Mouse (Mus musculus) embryo, embryonic 10 days (tissue): Measurements from ENCODE around the gene Rab5c.

Experiments used
- DNase-seq: peaks from one replicate; pipeline ENCODE4 v3.0.0-alpha.2; 2015; ENCODE audit warnings: low spot score

Rab5c gene

DNA sequence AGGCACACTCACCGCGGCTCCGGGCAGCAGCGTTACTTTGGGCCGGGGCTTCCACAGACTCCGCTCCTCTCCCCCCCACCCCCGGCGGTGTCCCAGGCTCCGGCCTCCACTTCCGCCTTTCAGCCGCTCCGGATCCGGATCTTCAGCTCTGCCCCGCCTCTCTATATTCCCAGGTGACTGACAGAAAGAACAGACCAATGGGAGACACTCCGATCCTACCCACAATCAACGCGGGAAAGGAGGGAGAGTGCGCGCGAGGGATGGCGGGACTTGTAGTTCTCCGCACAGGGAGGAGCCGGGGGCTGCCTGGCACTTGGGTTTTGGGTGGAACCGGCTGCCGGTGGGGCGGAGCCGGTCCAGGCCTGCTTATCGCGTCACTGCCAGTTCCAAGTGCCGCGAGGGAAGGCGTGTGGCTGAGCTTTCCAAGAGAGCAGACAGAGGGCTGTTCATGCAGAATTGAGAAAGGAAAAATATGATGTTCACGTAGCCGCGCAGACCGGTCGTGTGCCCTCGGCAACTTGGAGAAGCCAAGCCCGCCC is at the start of gene Rab5c:
Gene Rab5c (minus strand): TSS at position 150 of the 539 bp plus-strand sequence.
- DNase-seq = peak; percentile 99

DNA sequence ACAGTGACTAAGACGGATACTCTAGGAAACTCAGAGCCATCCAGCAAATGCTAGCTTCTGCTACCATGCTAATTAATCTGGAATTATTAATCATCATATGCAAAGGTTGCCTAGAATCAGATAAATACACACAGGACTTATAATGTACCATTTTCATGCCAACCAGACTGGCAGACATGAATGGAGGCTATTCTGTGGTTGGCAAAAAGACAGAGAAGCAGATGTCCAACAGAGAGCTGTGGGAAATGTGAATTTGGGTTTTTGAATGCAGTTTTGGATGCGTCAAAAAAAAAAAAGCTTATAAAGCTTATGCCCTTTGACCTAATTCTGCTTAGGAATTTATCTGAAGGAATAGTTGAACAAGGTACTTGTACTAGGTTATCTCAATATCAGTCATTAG is 47.8 kb upstream of the Rab5c start:
- no peak for DNase-seq

DNA sequence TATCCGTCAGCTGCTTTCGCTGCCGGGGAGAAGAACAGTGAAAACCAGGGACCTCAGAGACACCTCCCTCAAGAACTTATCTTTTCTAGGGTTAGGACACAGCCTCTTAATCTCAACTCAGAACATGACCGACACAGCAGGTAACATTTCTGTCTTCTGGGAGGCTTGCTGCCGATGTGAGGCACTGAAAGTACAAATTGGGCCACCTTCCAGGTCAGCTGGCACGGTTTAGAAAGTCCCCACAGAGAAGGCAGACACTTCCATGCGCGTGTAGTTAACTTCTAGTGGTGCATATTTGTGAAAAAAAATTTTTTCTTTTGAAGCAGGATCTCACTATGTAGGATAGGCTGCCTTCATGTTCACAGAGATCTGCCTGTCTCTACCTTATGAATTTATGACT is 46.3 kb upstream of the Rab5c start:
- no peak for DNase-seq

DNA sequence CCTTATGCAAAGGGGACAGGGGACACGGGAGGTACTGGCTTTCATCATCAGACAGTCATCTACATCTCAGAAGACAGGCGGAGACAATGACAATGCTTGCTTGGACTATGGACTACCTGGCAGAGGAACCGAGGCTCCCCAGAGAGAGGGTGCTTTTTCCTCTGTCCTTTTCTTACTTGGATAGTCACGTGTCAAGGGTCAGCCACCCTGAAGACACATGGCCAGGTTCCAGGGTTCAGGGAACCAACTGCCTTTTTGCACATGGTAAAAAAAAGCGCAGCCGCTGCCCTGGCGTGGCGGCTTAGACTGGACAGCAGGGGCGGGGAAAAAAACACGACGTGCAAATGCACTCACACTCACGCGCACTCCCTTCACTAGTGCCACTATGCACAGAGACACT is 44.6 kb upstream of the Rab5c start:
- no peak for DNase-seq

DNA sequence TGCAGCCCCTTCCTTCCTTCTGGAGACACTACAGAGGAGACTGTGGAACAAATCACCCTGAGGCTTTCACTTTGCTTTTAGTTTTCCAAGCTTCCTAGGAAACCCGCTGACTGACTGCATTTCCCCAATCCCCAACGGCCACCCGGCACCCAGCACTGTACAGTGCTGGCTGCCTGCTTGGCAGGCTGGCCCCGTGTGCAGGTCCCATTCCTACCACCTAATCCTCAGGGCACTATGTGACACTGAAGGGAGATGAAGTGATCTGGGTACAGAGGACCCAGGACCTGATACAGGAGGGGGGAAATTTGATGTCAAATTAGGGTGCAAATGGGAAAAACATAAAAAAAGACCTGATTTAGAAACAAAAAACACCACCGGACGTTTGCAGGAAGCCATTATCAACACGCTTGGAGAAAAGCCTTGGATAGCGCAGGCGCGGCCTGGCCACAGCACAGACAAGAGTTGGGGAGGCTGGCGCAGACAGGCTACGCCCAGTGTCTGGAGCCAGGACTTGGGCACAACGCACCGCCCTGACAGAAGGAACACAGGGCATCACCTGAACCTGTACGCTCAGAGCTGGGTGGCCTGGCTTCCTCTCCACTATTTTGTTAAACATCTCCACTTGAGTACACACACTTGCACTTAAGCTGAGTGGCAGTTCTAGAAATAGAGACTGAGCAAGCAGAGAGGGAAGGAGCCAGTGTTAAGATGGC is 43.9 kb upstream of the Rab5c start:
- DNase-seq = no peak

DNA sequence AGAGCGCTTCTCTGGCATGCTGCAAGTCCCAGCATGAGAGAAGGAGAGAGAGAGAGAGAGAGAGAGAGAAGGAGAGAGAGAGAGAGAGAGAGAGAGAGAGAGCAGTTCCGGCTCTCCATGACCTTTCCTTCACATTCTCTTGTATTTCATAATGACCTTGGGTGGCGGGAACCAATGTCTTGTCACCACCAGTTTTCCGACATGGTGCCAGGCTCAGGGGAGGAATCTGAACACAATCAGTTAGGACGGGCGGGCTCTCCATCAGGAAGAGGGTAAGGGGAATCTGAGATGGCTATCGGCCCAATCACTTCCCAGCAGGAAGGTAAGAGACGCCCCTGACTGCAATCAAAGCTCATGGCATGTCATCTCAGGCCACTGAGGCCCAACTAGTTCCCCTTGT is 42.2 kb upstream of the Rab5c start:
- DNase-seq = no peak

DNA sequence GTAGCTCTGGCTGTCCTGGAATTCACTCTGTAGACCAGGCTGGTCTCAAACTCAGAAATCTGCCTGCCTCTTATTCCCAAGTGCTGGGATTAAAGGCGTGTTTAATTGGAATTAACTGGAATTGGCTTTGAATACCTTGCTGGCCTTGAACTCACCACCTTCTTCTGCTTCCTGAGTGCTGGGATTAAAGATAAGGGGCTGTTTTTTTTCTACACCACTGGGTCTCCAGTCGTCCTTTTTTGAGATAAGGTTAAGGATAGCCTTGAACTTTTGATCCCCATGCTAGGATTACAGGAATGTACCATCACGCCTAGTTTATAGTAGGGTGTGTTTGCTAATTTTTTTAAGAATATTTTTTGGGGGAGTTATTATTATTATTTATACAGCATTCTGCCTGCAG is 40.1 kb upstream of the Rab5c start:
- DNase-seq = no peak

DNA sequence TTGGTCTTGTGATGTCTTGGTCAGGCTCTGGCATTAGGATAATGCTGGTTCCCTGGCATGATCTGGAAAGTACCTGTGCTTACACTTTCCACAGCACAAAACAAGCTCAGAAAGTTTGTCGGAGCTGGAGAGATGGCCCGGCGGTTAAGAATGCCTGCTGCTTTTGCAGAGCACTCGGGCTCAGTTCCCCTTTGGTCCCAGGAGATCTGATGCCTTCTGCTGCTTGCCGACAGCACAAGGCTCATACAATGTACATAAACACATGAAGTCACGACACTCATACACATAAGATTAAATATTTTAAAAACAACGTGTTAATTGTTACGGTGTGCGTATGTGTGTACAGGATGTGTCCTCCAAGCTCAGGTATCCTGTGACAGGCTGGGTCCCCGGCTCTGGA is 37.9 kb upstream of the Rab5c start:
- no peak for DNase-seq

DNA sequence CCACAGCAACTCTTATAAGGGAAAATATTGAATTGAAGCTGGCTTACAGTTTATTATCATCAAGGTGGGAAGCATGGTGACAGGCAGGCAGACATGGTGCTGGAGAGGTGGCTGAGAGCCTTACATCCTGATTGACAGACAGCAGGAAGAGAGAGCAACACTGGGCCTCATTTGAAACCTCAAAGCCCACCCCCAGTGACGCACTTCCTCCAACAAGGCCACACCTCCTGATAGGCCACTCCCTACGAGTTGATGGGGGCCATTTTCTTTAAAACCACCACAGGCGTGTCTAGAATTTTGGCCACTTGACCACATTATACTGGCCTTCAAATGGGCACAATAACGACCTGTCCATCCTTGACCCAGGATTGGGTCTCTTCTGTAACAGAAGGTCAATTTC is 36.2 kb upstream of the Rab5c start:
- no peak for DNase-seq

DNA sequence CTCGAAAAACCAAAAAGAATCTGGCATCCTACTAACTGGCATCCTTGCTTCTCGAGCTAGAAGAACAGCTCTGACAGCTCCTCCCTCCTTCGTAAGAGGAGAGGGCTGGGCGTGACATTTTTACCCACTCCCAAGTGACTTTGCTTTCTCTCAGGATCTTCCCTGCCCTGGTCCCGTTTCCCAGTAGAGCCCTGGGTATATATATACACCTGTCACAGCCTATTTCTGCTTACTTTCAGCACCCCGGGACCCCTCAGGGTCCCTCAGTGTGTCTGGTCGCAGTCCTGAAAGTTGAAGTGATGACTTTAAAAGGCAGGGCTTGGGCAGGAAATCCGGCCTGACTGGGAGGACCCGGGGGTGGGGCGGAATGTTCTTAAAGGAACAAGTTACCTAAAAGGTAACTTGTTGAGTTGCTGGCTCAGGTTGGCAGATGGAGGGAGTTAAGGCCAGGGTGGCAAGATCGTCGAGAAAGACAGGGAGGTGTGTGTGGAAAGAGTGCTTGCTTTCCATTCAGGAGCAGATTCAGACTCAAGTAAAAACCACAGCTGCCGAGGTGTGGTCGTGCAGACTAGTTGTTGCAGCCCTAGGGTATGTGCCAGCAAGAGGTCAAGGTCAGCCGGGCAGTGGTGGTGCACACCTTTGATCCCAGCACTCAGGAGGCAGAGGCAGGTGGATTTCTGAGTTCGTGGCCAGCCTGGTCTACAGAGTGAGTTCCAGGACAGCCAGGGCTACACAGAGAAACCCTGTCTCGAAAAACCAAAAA is 32.8 kb upstream of the Rab5c start, which contains the start of gene Ghdc:
Gene Ghdc (minus strand): TSS at position 312 of the 763 bp plus-strand sequence.
- DNase-seq = peak; percentile 49

DNA sequence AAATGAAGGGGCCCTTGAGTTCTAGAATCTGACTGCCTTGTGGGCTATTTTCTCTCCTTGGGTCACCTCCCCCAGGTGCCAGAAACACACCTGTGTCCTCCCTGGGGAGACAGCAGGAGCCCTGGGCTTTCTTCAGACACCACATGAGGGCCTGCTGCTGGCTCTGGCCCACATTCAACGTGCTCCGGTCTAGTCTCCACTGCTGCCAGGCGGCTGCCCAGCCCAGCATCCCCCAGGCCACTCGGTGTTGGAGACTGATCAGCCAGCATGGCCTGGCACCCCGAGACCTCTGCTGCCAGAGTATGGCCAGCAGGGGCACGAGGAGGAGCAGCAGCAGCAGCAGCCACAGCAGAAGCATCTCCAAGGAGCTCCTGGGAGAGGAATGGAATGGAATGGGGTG is 32.0 kb upstream of the Rab5c start:
- DNase-seq = no peak

DNA sequence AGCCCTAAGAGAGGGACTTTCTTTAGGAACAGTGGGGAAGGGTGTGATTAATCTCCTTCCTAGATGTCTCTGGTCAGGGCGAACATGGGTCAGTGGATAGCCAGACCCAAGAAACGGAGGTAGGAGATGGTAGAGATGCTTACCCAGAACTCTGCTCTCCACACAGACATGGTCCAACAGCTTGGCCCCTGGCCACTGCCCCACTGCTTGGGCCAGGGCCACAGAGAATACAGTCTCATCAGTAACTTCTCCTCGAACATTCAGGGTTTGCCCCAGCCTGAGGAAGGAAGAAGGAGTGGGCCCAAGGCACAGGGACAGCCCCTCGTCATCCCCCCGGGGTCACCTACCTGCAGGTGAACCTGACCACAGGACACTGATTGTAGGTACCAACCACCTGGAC is 29.9 kb upstream of the Rab5c start:
- no peak for DNase-seq

DNA sequence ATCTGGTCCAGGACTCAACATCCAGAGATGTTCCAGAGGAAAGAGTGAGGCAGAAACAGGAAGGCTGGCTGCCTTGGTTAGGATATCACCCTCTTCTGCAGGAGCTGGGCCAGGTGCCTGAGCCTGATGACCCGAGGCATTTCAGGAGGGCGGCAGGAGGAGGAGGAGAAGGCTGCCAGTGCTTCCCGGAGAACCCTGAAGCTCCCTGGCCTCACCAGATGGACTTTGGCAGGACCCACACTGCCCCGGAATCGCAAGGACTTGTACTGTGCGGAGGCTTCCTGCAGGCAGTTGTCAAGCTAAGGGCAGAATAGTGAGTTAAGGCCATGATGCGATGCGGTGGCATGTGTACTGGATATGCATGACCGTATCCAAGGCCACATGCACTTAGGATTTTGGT is 28.7 kb upstream of the Rab5c start:
- no peak for DNase-seq

DNA sequence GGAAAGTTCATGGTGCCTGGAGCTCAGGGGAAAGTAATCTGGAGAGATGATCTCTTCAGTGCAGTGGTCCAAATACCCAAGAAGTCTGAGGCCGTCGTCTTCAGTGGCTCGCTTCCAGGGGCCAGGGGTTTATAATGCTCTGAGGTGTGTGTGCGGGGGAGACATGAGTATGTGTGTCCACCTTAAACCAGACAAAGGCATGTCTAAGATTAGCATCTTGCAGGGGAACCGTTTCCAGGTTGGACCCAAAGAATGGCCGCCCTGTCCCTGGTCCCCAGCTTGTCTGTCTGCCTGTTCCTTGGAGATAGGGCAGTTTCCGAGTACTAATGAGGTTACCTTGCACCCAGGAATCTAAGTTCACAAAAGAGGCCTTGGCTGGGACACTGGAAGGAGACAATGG is 24.8 kb upstream of the Rab5c start, which contains the start of gene Hcrt:
Gene Hcrt (minus strand): TSS at position 101 of the 400 bp plus-strand sequence.
- no peak for DNase-seq

DNA sequence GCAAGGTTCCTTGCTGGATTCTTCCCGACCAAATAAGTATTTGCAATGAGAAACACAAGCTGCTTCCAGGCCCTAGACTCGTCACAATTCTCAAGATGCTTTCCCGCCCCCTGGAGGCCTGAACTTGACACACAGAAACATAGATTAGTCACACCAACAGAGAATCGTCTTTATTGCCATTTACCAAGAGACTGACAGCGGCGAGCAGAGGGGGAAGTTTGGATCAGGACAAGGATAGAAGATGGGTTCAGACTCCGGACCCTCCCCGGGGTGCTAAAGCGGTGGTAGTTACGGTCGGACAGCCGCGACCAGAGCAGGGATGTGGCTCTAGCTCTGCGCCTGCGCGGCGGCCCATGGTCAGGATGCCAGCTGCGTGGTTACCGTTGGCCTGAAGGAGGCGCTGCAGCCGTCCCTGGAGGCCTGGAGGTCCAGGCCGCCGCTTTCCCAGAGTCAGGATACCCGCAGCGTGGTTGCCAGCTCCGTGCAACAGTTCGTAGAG is 23.6 kb upstream of the Rab5c start:
- peak; percentile 94 for DNase-seq

DNA sequence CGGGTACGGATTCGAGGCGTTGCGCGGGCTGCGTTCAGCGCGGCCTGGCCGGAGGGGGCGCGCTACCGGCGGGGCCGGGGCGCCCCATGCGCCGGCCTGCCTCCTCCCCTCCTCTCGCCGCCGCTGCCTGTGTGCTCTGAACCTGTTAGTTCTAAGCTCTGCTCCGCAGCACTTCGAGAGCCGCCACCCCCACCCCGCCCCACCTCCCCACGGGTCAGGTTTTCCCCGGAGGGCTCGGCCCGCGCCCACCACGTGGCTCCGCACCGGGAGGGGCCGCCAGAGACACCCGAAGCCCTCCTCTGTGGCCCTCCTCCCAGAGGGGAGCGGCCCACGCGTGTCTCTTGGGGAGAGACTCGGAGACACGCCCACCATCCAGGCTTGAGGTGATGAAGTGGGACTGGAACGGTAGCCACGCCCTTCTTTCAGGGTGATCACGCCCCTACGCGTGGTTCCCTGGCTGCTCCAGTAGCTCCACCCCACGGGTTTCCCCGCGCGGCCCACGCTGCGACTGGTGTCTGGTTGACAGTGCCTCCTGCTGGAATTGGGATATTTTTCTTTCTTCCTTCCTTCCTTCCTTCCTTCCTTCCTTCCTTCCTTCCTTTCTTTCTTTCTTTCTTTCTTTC is 21.7 kb upstream of the Rab5c start, which contains the start of gene Kcnh4:
Gene Kcnh4 (minus strand): TSS at position 332 of the 623 bp plus-strand sequence.
- DNase-seq = peak; percentile 49

DNA sequence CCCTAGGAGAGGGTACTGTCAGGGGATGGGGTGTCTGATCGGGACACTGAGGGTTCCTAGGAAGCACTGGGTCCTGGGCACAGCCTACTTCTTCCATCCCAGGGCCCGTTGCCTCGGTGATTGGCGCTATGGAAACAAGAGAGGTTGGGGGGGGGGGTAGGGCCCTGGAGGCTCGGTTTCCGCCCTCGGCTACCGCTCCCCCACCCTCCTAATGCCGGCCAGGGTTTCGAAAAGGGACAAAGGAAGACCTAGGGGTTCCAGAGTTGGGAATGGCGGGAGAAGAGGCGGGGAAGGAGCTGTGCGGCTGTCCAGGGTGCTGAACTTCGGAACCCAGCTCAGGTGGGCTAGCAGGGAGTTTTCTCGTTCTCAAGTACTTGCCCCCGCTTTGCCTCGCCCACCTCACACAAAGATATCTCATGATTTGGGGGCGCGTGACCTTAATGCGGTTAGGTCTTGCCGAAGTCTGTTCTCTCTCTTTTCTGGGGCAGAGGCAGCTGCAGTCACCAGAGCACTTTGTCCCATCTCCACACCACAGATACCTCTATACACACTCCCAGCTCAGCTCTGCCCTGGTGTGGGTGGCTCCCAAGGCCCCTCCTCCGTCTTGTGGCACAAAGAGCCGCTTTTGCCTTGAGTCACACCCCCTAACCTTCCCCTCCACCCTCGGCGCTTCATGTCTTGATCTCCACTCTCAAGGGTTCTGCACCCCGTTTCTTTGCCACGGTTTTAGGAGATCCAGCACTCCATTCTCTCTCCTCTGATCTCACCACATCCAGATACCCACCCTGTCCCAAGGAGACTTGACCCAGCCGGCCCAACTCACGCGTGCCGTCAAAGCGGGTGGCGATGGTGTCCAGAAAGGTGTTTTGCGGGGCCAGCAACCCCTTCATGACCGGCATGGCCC is 20.9 kb upstream of the Rab5c start:
- peak; percentile 84 for DNase-seq

DNA sequence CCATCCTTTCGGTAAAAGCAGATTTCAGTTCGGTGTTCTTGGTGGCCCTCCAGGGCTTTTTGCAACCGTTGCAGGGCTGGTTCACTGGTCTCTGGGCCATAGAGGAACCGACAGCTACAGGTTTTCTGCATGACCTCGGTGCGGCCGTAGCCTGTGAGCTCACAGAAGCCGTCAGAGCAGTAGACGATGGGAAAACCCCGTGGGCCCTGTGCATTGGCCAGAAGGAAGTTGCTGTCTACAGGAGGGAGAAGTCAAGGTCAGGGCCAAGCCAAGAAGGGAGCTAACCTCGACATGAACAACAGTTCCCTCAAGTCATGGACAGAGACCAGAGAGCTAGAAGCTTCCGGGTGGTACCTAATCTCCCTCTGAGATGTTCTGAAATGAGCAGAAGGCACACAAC is 19.6 kb upstream of the Rab5c start:
- no peak for DNase-seq

DNA sequence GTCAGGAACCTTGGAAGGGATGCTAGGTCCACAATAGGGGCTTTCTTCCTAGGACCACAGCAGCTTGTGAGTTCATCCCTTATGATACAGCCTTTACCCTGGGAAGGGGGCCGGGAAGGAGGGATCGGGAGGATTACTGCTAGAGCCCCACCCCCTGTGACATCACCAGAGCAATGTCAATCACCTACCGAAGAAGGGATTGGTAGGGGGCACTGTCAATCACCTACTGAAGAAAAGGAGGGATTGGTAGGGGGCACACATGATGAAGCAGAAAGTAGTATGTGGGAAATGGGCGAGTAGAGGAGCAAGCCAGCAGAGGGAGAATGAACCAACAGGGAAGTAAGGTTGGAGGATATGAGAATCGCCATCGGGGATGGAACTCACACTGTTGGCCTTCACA is 18.5 kb upstream of the Rab5c start:
- DNase-seq = no peak

DNA sequence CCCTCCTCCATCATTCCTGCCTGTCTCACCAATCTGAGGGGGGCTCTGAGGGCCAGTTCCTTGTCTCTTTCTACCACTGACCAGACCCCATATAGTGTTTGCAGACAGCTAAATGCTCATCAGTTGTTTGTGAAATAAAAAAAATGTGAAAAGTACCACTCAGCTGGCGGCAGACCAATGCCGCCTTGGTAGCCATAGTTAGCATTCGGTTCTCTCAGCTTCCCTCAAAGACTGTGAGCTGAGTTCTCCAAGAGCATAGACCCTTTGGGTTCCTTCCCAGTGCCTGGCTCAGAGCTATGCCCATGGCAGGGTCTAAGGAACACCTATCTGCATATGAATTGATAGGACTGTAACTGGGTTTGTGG is 16.7 kb upstream of the Rab5c start:
- DNase-seq = no peak

DNA sequence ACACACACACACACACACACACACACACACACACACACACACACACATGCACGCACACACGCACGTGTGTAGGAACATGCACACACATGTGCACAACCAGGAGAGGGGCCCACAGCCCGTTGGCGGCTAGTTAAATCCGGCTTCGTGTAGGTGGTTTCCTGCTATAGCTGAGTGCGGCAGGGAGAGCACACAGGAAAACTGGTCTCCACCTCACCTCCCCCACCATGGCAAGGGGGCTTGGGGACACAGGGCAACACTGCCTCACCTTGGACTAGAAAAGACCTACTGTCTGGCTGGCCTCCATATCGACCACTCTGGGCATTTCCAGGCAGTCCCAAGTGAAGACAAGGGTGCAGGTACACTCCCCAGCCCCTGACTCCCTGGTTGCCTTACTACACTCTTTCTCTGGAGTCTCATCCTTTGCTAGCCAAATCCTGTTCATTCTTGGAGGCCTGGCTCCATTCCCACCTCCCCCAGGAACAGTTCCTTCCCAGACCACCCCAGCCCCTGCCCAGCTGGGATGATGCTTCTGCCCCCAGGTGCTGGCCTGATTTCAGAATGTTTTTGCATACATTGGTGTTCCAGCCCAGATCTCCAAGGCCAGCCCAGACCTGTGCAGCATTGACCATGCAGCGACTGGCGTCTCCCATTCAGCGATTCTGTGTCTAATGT is 16.1 kb upstream of the Rab5c start:
- DNase-seq = no peak
